Mouse (Mus musculus) limb, embryonic 12.5 days (tissue): ENCODE measurements at regions not wholly inside any gene's neighbourhood (a gene's known extent, or its start where the extent isn't known, plus 50 kb on each side); places are given as distances from the start of the nearest gene placed in this dataset.

Experiments used
- ATAC-seq: fragments of 200-750 bp; cut with Nextera tagmentation; 2 replicates; pipeline ENCODE4 v1.8.0; 2017; ENCODE audit warnings: low read depth, moderate TSS enrichment; ENCODE audit not compliant: insufficient number of reproducible peaks, insufficient read depth, low FRiP score, low TSS enrichment
- H3K27ac ChIP-seq: fragments of 300-500 bp; sonication (generic); 2 replicates; pipeline ENCODE4 v1.5.1; 2016; ENCODE audit warnings: mild to moderate bottlenecking, moderate library complexity
- H3K27me3 ChIP-seq: fragments of 300-500 bp; sonication (generic); 2 replicates; pipeline ENCODE4 v1.6.1; 2016; ENCODE audit warnings: mild to moderate bottlenecking, moderate library complexity
- H3K36me3 ChIP-seq: fragments of 300-500 bp; sonication (generic); 2 replicates; pipeline ENCODE4 v1.6.1; 2016; ENCODE audit warnings: mild to moderate bottlenecking, moderate library complexity
- H3K4me1 ChIP-seq: fragments of 300-500 bp; sonication (generic); replicated peaks from 2 replicates; pipeline ENCODE4 v1.6.1; 2016
- H3K4me2 ChIP-seq: fragments of 300-500 bp; sonication (generic); 2 replicates; pipeline ENCODE4 v1.6.1; 2016; ENCODE audit warnings: mild to moderate bottlenecking, moderate library complexity
- H3K4me3 ChIP-seq: fragments of 300-500 bp; sonication (generic); replicated peaks from 2 replicates; pipeline ENCODE4 v1.5.1; 2016; ENCODE audit warnings: mild to moderate bottlenecking
- H3K9ac ChIP-seq: fragments of 300-500 bp; sonication (generic); replicated peaks from 2 replicates; pipeline ENCODE4 v1.6.1; 2016; ENCODE audit warnings: mild to moderate bottlenecking, moderate library complexity
- H3K9me3 ChIP-seq: fragments of 300-500 bp; sonication (generic); 2 replicates; pipeline ENCODE4 v1.6.1; 2016; ENCODE audit warnings: mild to moderate bottlenecking, moderate library complexity
- WGBS: fragments of 180-500 bp; shearing (Covaris S2); methylation state at CpG from one replicate; pipeline ENCODE4 v1.1.7; 2016; 5-methylcytosine and 5-hydroxymethylcytosine counted together

DNA sequence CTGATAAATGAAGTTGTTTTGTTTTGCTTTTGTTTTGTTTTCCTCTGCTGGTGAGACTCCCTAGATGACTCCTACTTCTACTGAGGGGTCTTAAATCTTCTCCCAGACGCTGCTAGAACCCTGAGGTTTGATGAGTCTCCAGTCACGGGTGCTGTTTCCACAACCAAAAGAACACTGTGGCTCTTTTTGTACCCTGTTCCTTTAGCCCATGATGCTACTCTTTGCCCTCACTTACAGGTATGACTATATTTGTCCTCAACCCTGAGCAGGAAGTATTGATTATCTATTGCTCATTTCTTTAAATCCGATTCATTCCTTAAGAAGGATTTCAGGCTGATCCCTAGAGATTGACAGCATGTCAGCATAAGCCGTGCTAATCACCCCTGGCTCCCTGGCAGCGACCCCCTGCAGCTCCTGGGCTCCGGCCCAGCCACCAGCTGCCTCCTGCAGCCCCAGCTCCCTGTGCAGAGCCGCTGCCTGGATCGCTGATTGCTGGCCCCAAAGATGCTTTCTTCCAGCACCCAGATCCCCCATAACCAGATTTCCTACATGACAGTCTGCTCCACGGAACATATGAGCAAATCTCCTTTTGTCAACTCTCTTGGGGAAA lies 163.7 kb upstream of the Sox2 start:
- no peak for ATAC-seq
- Histone ChIP-seq H3K4me1 (no peaks in the 10 kb centered on the region), H3K9ac (no peak overlapping the region), H3K36me3 (no peaks in the 10 kb centered on the region), H3K9me3 (no peaks in the 10 kb centered on the region), H3K27me3 (peaks cover 4% of the 10 kb centered on the region; the same call in 1 of the 2 replicates), H3K27ac (no peak overlapping the region), H3K4me3 (no peak overlapping the region), H3K4me2 (no peak overlapping the region)
- WGBS, result 11% methylated on average over 9 of the region's 9 CpGs

DNA sequence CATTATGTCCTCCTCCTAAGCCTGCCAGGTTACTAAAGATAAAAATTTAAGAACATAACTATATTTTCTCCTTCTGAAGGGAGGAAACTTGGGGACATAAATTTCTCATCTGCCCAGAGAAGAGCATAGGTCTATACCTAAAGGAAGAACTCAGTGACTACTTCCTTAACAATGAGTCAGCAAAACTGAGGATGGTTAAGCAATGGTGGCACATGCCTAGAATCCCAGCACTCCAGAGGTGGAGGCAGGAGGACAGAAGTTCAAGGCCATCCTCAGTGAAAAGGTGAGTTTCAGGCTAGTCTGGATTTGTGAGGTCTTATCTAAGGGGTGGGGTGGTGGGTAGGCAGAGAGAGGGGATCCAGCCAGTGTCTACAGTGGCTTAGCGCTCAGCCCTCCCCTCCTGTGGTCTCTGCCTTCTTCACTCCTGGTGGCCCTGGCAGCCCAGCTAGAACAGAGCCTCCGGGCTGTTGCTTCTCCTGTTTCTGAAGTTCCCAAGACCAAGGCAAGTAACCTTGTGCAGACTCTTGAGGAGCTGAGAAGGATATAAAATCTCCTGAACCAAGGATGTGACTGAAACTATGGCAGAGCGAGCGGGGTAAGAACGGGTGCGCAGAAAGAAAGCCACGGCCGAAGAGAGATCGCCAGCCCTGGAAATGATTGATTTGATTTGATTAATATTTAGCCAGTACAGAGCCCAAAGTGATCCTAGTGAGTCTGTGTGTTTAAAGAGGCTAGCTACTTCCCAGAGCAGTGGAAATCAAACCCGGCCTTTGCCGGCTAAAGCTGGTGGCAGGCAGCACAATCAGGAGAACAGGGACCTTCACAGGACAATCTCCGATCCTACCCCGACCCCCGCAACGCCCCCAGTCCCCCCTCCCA lies 164.6 kb upstream of the Sox2 start:
- Histone ChIP-seq H3K36me3 (no peaks in the 10 kb centered on the region), H3K27ac (no peak overlapping the region), H3K4me1 (no peaks in the 10 kb centered on the region), H3K9me3 (no peaks in the 10 kb centered on the region), H3K9ac (no peak overlapping the region), H3K4me3 (no peak overlapping the region), H3K27me3 (peaks cover 4% of the 10 kb centered on the region; the same call in 1 of the 2 replicates), H3K4me2 (no peak overlapping the region)
- no peak for ATAC-seq
- 54% methylated on average over 15 of the region's 15 CpGs for WGBS

DNA sequence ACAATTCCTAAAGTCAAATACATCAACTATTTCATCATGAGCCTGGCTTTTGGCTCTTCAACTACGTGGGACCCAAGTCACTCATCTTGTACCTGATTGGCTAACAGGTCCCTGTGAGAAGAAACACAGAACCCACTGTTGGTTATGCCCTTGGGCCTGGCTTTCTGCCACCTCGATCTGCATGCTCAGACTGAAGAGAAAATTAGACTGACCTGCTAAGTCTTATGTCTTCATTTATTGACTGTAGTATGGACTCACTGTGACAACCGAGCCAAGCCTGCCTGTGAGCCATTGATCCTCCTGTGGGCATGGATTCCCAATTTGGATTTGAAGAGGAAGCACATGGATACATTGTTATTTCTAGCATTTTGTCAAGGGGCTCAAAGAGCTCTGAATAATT lies 166.3 kb upstream of the Sox2 start:
- H3K4me1 ChIP-seq, result no peaks in the 10 kb centered on the region
- no peak for ATAC-seq
- H3K36me3 ChIP-seq, result no peaks in the 10 kb centered on the region
- no peak overlapping the region for H3K4me2 ChIP-seq
- H3K9me3 ChIP-seq, result no peaks in the 10 kb centered on the region
- peaks cover 4% of the 10 kb centered on the region; the same call in 1 of the 2 replicates for H3K27me3 ChIP-seq
- H3K4me3 ChIP-seq, result no peak overlapping the region
- H3K27ac ChIP-seq, result no peak overlapping the region
- H3K9ac ChIP-seq, result no peak overlapping the region
- WGBS, result 84% methylated on average over 3 of the region's 3 CpGs

DNA sequence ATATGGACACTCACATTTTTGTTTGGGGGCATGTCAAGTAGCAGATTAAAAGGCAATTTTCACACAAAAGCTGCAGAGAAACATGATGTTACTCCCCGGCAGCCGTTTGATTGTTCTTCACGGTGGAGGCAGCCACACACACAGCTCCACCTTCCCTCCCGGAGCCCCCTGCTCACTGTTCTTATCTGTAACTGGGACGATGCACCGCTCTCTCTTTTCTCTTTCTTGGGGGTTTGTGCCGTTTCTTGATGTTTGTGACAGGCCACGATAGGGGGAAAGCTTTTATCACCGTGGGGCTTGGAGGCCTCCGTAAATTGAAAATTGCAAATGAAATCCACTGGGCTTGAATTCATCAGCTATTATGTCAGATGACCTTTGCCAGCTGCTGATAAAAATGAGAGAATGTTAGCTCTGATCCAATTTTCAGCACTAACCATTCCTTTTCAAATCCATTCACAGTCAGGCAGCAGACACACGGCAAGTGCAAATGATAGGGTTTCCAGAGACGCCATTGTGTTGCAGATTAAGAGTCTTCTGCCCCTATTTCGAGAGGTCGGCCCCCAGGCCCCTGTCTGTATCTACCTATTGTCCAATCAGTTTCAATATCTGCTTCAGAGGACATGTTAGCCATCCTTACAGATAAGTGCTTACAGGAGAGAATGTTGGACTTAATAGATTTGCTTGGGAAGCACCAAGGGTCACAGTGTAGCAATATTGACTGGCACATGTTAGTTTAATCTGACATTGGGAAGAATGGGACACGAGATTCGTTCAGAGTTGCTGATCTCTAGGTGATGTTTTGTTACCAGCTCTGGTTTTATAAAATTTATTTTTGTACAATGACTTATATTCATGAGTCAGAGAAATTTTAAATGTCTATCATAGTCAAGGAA lies 168.1 kb upstream of the Sox2 start:
- Histone ChIP-seq H3K9ac (no peak overlapping the region), H3K27ac (no peak overlapping the region)
- no peak for ATAC-seq

DNA sequence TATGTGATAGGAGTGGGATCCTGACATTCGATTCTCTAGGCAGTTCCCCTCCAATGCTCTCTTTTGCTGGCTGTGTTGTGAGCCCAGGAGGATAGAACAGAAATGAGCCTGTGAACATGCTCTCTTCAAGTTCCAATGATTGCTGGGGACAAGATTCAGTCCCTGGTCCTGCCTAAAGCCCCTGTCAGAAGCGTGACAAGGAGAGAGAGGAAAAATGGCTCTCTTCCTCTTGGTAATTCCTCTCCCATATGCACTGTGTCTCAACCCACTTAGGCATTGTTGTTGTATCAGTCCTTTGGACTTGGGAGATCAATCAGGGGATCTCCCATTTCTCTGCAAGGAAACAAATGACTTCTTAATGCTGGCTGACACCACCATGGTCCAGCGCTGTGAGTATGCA lies 168.9 kb upstream of the Sox2 start:
- no peak overlapping the region for H3K4me3 ChIP-seq
- no peaks in the 10 kb centered on the region for H3K36me3 ChIP-seq
- no peak overlapping the region for H3K9ac ChIP-seq
- no peak for ATAC-seq
- no peaks in the 10 kb centered on the region; the same call in 1 of the 2 replicates for H3K27me3 ChIP-seq
- WGBS, result 57% methylated on average over 3 of the region's 3 CpGs
- H3K9me3 ChIP-seq, result no peaks in the 10 kb centered on the region
- no peak overlapping the region for H3K4me2 ChIP-seq
- no peaks in the 10 kb centered on the region for H3K4me1 ChIP-seq
- H3K27ac ChIP-seq, result no peak overlapping the region

More for the DNA sequence above, 168.1 kb upstream of the Sox2 start:
- Histone ChIP-seq H3K4me1 (no peaks in the 10 kb centered on the region), H3K4me2 (no peak overlapping the region), H3K27me3 (peaks cover 4% of the 10 kb centered on the region; the same call in 1 of the 2 replicates), H3K9me3 (no peaks in the 10 kb centered on the region), H3K4me3 (no peak overlapping the region), H3K36me3 (no peaks in the 10 kb centered on the region)
- WGBS, result 70% methylated on average over 16 of the region's 16 CpGs

DNA sequence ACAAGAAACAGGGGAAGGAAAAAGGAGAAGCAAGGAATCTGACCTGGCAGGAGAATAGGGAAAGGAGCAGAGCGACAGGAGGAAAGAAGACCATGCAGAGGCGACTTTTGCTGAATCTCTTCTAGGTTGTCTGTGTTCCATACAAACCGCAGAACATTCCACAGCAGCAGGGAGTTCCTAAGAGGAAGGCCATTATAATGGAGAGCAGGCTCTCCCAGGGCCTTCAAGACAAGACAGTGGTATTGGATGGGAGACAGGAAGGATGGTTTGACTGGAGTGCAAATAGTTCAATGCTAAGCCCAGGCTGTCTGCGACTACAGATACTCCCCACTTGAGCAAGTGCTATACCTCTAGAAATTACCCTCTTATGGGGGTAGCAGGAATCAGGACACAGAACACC lies 176.1 kb upstream of the Sox2 start:
- H3K9me3 ChIP-seq, result no peaks in the 10 kb centered on the region
- no peaks in the 10 kb centered on the region for H3K36me3 ChIP-seq
- H3K4me1 ChIP-seq, result no peaks in the 10 kb centered on the region
- H3K4me2 ChIP-seq, result no peak overlapping the region
- no peak overlapping the region for H3K9ac ChIP-seq
- no peak overlapping the region for H3K27ac ChIP-seq
- ATAC-seq, result no peak
- H3K4me3 ChIP-seq, result no peak overlapping the region
- no peaks in the 10 kb centered on the region for H3K27me3 ChIP-seq
- WGBS, result 61% methylated on average over 4 of the region's 4 CpGs

DNA sequence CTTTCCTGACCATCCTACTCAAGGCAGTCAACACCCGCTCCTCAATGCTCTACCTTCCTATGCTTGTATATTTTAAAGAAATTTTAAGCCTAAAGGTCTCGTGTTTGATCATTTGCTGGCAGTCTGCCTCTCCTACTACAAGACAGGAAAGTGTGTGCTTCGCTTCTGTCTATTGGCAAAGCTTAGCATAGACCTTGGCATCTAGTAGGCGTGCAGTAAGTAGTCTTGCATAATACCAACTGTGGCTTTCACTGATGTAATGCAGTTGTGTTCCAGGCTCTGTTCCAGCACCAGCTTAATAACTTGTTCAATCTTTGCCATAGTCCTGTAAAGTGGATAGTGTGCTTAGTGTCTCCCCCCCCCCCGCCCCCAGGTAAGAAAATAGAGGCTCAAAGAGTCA lies 179.5 kb upstream of the Sox2 start:
- 87% methylated on average over 5 of the region's 5 CpGs for WGBS
- H3K4me2 ChIP-seq, result no peak overlapping the region
- no peak for ATAC-seq

DNA sequence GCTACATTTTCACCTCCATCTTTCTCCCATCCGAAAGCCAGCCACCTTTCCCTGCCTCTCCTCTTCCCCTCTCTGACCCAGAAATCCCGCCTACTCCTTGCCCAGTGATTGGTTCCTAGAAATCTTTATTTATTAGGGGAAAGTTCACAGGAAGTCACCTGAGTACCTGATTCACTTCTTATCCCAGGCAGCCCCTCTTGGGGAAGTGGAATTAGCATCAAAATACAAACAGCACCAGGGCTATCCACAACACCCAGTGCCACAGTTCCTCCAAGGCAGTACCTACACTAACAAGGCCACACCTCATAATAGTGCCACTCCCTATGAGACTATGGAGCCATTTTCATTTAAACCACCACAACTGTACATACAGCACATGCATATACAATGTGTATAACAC lies 180.3 kb upstream of the Sox2 start:
- Histone ChIP-seq H3K27ac (no peak overlapping the region), H3K4me3 (no peak overlapping the region), H3K9me3 (no peaks in the 10 kb centered on the region), H3K36me3 (no peaks in the 10 kb centered on the region), H3K4me2 (no peak overlapping the region), H3K4me1 (no peaks in the 10 kb centered on the region), H3K9ac (no peak overlapping the region), H3K27me3 (no peaks in the 10 kb centered on the region)
- no peak for ATAC-seq
- WGBS, result 79% methylated on average over 2 of the region's 2 CpGs

More for the DNA sequence above, 179.5 kb upstream of the Sox2 start:
- no peak overlapping the region for H3K4me3 ChIP-seq
- H3K36me3 ChIP-seq, result no peaks in the 10 kb centered on the region
- H3K9me3 ChIP-seq, result no peaks in the 10 kb centered on the region
- no peak overlapping the region for H3K9ac ChIP-seq
- H3K27me3 ChIP-seq, result no peaks in the 10 kb centered on the region
- H3K4me1 ChIP-seq, result no peaks in the 10 kb centered on the region
- no peak overlapping the region for H3K27ac ChIP-seq

DNA sequence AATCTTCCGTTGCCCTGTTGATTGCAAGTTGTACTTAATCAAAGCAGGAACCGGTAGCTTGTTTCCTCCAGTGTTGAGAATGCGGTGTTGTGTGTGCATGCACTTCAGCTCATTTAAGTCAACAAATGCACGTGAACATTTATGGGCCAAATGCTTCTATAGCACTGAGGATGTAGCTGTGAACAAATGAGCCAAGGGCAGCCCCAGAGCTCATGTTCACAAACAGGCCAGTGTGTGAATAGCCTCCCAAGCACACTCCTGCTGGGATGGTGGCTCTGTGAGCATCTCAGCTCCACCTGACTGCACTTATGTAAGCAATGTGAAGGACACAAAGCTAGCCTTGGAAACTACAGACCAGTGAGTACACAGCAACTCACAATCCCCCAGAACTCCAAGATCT lies 183.9 kb upstream of the Sox2 start:
- H3K4me3 ChIP-seq, result no peak overlapping the region
- H3K27me3 ChIP-seq, result no peaks in the 10 kb centered on the region
- no peaks in the 10 kb centered on the region for H3K9me3 ChIP-seq
- no peak overlapping the region for H3K4me2 ChIP-seq
- H3K27ac ChIP-seq, result no peak overlapping the region
- H3K36me3 ChIP-seq, result no peaks in the 10 kb centered on the region
- H3K9ac ChIP-seq, result no peak overlapping the region
- ATAC-seq, result no peak
- WGBS, result 56% methylated on average over 4 of the region's 4 CpGs
- H3K4me1 ChIP-seq, result no peaks in the 10 kb centered on the region

DNA sequence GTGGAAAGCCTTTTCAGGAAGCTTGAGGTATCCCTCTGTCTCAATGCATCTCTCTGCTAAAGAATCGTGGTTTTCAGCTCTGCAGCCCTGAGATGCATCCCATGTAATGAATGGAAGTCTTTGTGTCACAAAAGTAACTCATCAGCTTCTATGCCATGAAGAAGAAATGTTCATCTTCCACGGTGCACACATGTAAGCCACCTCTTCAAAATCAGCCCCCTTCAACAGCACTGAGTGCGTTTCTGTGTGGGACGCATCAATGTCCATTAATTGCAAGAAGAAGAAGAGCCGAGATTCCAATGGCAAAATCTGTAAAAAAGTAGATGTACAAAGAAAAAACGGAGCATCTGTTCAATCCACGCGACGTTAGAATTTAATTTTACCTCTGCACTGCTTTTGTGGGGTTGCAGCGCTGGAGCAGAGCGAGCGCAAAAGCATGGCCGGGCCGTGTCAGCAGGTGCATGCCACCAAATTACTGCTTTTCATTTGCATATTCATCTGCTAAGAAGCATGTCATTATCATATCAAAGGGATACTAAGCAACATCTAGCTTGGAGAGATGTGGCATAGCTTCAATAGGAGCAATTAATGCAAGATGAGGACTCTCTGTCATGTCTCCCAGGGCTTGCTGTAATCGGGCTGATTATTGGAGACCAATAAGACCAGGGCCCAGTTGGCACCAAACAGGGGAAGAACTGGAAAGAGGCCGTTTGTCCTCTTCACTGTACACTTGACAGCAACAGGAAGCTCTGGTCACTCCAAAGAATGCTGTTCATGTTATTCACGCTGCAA lies 185.0 kb upstream of the Sox2 start:
- Histone ChIP-seq H3K27ac (no peak overlapping the region), H3K36me3 (no peaks in the 10 kb centered on the region), H3K27me3 (no peaks in the 10 kb centered on the region), H3K9ac (no peak overlapping the region), H3K9me3 (no peaks in the 10 kb centered on the region), H3K4me3 (no peak overlapping the region), H3K4me1 (no peaks in the 10 kb centered on the region), H3K4me2 (no peak overlapping the region)
- no peak for ATAC-seq
- WGBS, result 84% methylated on average over 17 of the region's 17 CpGs
